Mouse (Mus musculus): ENCODE results near the gene Olfr113. TPM values are rescaled to one million over a fixed set of nuclear protein-coding genes. Genes with fewer than 3 reads are reported as not detected.
"Not testable (repeated sequence)": the region's sequence is repeated elsewhere in the genome, so short reads cannot be mapped to it uniquely, and the experiment has no call there.

Gene Olfr113
- polyA plus RNA-seq, 1 experiment from 2014 or later: not detected

DNA sequence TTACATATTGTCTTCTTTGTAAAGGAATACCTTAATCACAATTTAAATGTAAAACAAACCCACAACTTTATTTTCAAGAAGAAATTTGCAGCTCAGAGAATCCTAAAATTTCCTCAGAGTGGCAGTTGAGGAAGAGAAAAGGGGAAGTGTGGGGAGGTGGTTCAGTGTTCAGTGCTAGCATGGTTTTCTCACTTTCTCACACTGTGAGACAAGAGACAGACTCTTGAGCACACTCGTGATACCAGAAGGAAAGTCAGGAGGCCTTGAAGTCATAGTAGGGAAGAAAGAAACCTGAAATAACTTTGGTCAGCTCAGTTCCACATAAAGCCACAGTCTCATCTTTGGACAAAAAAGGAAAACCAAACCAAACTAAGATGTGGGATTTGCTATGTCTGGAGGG is 52.0 kb downstream of the Olfr113 start:
- not testable (repeated sequence) for H3K27me3 ChIP-seq (ENCODE audit: control insufficient read depth, insufficient read depth, low read length); H3K9ac ChIP-seq (replicated peaks; ENCODE audit: low read depth, low read length); ATAC-seq (ENCODE audit: low read depth); H3K36me3 ChIP-seq (ENCODE audit: control insufficient read depth, insufficient read depth, low read length); H3K9me3 ChIP-seq (ENCODE audit: control insufficient read depth, low read length); H3K4me3 ChIP-seq (ENCODE audit: low read depth, low read length); H3K27ac ChIP-seq (ENCODE audit: low read depth, low read length); H3K4me2 ChIP-seq (ENCODE audit: low read depth, low read length); H3K4me1 ChIP-seq (ENCODE audit: control insufficient read depth, insufficient read depth, low read length)
- WGBS: 78% methylated on average over 1 of the region's 1 CpGs

DNA sequence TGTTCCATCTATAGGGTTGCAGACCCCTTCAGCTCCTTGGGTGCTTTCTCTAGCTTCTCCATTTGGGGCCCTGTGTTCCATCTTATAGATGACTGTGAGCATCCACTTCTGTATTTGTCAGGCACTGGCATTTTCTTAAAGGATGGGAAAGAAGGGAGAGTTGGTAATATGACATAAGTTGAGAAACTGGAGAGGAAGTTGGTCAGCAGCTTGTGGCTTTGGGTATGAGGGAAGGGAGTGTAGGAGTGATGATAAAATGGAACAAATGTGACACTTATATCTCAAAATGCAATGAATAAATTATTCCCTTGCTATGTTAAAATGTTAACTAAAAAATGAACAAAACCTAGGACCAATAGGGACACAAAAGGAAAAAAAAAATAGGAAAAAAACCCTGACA is 52.9 kb downstream of the Olfr113 start:
- ATAC-seq (ENCODE audit: low read depth); H3K27me3 ChIP-seq (ENCODE audit: control insufficient read depth, insufficient read depth, low read length); H3K36me3 ChIP-seq (ENCODE audit: control insufficient read depth, insufficient read depth, low read length); H3K4me2 ChIP-seq (ENCODE audit: low read depth, low read length); H3K9ac ChIP-seq (replicated peaks; ENCODE audit: low read depth, low read length); H3K4me1 ChIP-seq (ENCODE audit: control insufficient read depth, insufficient read depth, low read length); H3K9me3 ChIP-seq (ENCODE audit: control insufficient read depth, low read length); H3K27ac ChIP-seq (ENCODE audit: low read depth, low read length); H3K4me3 ChIP-seq (ENCODE audit: low read depth, low read length): not testable (repeated sequence)

Other genes with a start within 250 kb of the Olfr113 start
- gene Olfr103, start 238.0 kb downstream of the Olfr113 start, polyA plus RNA-seq (2014; fragmentation: Nextera tagmentation; extraction: Ambion mirVana): not detected in 2 replicates
- not detected in 2 replicates for gene Olfr104-ps, start 218.1 kb downstream of the Olfr113 start, polyA plus RNA-seq (2014; fragmentation: Nextera tagmentation; extraction: Ambion mirVana)
- not detected in 2 replicates for gene Olfr105-ps, start 198.6 kb downstream of the Olfr113 start, polyA plus RNA-seq (2014; fragmentation: Nextera tagmentation; extraction: Ambion mirVana)
- gene Olfr106-ps, start 187.3 kb downstream of the Olfr113 start, polyA plus RNA-seq (2014; fragmentation: Nextera tagmentation; extraction: Ambion mirVana): not detected in 2 replicates
- not detected in 2 replicates for gene Olfr107, start 178.4 kb downstream of the Olfr113 start, polyA plus RNA-seq (2014; fragmentation: Nextera tagmentation; extraction: Ambion mirVana)
- not detected in 2 replicates for gene Olfr108, start 132.2 kb downstream of the Olfr113 start, polyA plus RNA-seq (2014; fragmentation: Nextera tagmentation; extraction: Ambion mirVana)
- gene Olfr109, start 118.7 kb downstream of the Olfr113 start, polyA plus RNA-seq (2014; fragmentation: Nextera tagmentation; extraction: Ambion mirVana): not detected in 2 replicates
- not detected in 2 replicates for gene H2-M2, start 94.1 kb downstream of the Olfr113 start, polyA plus RNA-seq (2014; fragmentation: Nextera tagmentation; extraction: Ambion mirVana)
- not detected in 2 replicates for gene Olfr110, start 85.2 kb downstream of the Olfr113 start, polyA plus RNA-seq (2014; fragmentation: Nextera tagmentation; extraction: Ambion mirVana)
- not detected in 2 replicates for gene Olfr111, start 69.6 kb downstream of the Olfr113 start, polyA plus RNA-seq (2014; fragmentation: Nextera tagmentation; extraction: Ambion mirVana)
- gene Olfr112, start 8.2 kb downstream of the Olfr113 start, polyA plus RNA-seq (2014; fragmentation: Nextera tagmentation; extraction: Ambion mirVana): not detected in 2 replicates
- not detected in 2 replicates for gene Olfr114, start 15.1 kb upstream of the Olfr113 start, polyA plus RNA-seq (2014; fragmentation: Nextera tagmentation; extraction: Ambion mirVana)
- not detected in 2 replicates for gene Olfr115, start 49.4 kb upstream of the Olfr113 start, polyA plus RNA-seq (2014; fragmentation: Nextera tagmentation; extraction: Ambion mirVana)
- not detected in 2 replicates for gene Olfr116, start 49.5 kb upstream of the Olfr113 start, polyA plus RNA-seq (2014; fragmentation: Nextera tagmentation; extraction: Ambion mirVana)
- not detected in 2 replicates for gene Olfr117, start 86.1 kb upstream of the Olfr113 start, polyA plus RNA-seq (2014; fragmentation: Nextera tagmentation; extraction: Ambion mirVana)
- not detected in 2 replicates for gene Olfr118, start 89.3 kb upstream of the Olfr113 start, polyA plus RNA-seq (2014; fragmentation: Nextera tagmentation; extraction: Ambion mirVana)
- gene Olfr119, start 118.9 kb upstream of the Olfr113 start, polyA plus RNA-seq (2014; fragmentation: Nextera tagmentation; extraction: Ambion mirVana): not detected in 2 replicates
- gene Olfr120, start 144.1 kb upstream of the Olfr113 start, polyA plus RNA-seq (2014; fragmentation: Nextera tagmentation; extraction: Ambion mirVana): not detected in 2 replicates
- gene Olfr121, start 171.2 kb upstream of the Olfr113 start, polyA plus RNA-seq (2014; fragmentation: Nextera tagmentation; extraction: Ambion mirVana): not detected in 2 replicates
- not detected in 2 replicates for gene Olfr122, start 190.9 kb upstream of the Olfr113 start, polyA plus RNA-seq (2014; fragmentation: Nextera tagmentation; extraction: Ambion mirVana)
- gene Olfr123, start 215.9 kb upstream of the Olfr113 start, polyA plus RNA-seq (2014; fragmentation: Nextera tagmentation; extraction: Ambion mirVana): not detected in 2 replicates
- not detected in 2 replicates for gene Olfr124, start 222.2 kb upstream of the Olfr113 start, polyA plus RNA-seq (2014; fragmentation: Nextera tagmentation; extraction: Ambion mirVana)

All from neural tube, embryonic 14.5 days (tissue).